Mouse (Mus musculus) cerebellum, adult 9-10 months (tissue): Measurements from ENCODE around the gene Tlnrd1.
"Not testable (repeated sequence)": the region's sequence is repeated elsewhere in the genome, so short reads cannot be mapped to it uniquely, and the experiment has no call there.

Experiments
- DNase-seq: peaks from one replicate; pipeline ENCODE4 v3.0.0; 2022

Tlnrd1 gene

GRCm38 (mm10) chr7:83884021-83884658 is at the start of gene Tlnrd1, which contains the start of gene Mesd:
Gene Tlnrd1, minus strand, starts transcription at chr7:83884305.
Gene Mesd, plus strand, starts transcription at chr7:83884466.
- peak; percentile 90 for DNase-seq

GRCm38 (mm10) chr7:83921637-83922036 is 37.5 kb upstream of the Tlnrd1 start:
- DNase-seq = no peak

- no peak for DNase-seq
Observed at GRCm38 (mm10) chr7:83920241-83920640, 36.1 kb upstream of the Tlnrd1 start.

GRCm38 (mm10) chr7:83914566-83914965 is 30.5 kb upstream of the Tlnrd1 start:
- DNase-seq = peak; percentile 90

GRCm38 (mm10) chr7:83913995-83914394 is 29.9 kb upstream of the Tlnrd1 start:
- no peak for DNase-seq

- no peak for DNase-seq
Observed at GRCm38 (mm10) chr7:83913405-83913932, 29.4 kb upstream of the Tlnrd1 start.

GRCm38 (mm10) chr7:83911909-83912308 is 27.8 kb upstream of the Tlnrd1 start:
- DNase-seq = no peak

GRCm38 (mm10) chr7:83904831-83905230 is 20.7 kb upstream of the Tlnrd1 start:
- no peak for DNase-seq

GRCm38 (mm10) chr7:83902296-83903145 is 18.4 kb upstream of the Tlnrd1 start:
- no peak for DNase-seq

- no peak for DNase-seq
Observed at GRCm38 (mm10) chr7:83901425-83901824, 17.3 kb upstream of the Tlnrd1 start.

- DNase-seq = no peak
Observed at GRCm38 (mm10) chr7:83900519-83900918, 16.4 kb upstream of the Tlnrd1 start.

GRCm38 (mm10) chr7:83898267-83898666 is 14.2 kb upstream of the Tlnrd1 start:
- DNase-seq = no peak

- DNase-seq = no peak
Observed at GRCm38 (mm10) chr7:83896077-83896740, 12.1 kb upstream of the Tlnrd1 start.

GRCm38 (mm10) chr7:83894348-83894747 is 10.2 kb upstream of the Tlnrd1 start:
- no peak for DNase-seq

- no peak for DNase-seq
Observed at GRCm38 (mm10) chr7:83892333-83892669, 8.2 kb upstream of the Tlnrd1 start.

GRCm38 (mm10) chr7:83891433-83892332 is 7.6 kb upstream of the Tlnrd1 start:
- peak; percentile 98 for DNase-seq

- not testable (repeated sequence) for DNase-seq
Observed at GRCm38 (mm10) chr7:83889946-83890345, 5.8 kb upstream of the Tlnrd1 start.

- DNase-seq = no peak
Observed at GRCm38 (mm10) chr7:83889383-83889782, 5.3 kb upstream of the Tlnrd1 start.

GRCm38 (mm10) chr7:83886366-83887129 is 2.4 kb upstream of the Tlnrd1 start:
- DNase-seq = no peak

GRCm38 (mm10) chr7:83885835-83886234 is 1.7 kb upstream of the Tlnrd1 start:
- no peak for DNase-seq

- DNase-seq = peak; percentile 51
Observed at GRCm38 (mm10) chr7:83884921-83885532, 922 bp upstream of the Tlnrd1 start.
